Mouse (Mus musculus) adipocyte (in vitro differentiated cells): ENCODE measurements at regions not wholly inside any gene's neighbourhood (a gene's known extent, or its start where the extent isn't known, plus 50 kb on each side); places are given as distances from the start of the nearest gene placed in this dataset.
A peak's percentile ranks its signal among the peaks of the same experiment; 100 is the strongest.

Experiments used
- DNase-seq: peaks from one replicate; pipeline ENCODE4 v3.0.0-alpha.2; 2016; ENCODE audit warnings: low spot score

- DNase-seq: no peak
Observed at GRCm38 (mm10) chr5:50820674-50821073, 746.9 kb downstream of the Ppargc1a start.

- DNase-seq: no peak
Observed at GRCm38 (mm10) chr5:50819959-50820358, 747.6 kb downstream of the Ppargc1a start.

GRCm38 (mm10) chr5:50795310-50795709, 736.5 kb upstream of the Adgra3 start:
- no peak for DNase-seq

GRCm38 (mm10) chr5:50794453-50795169, 735.8 kb upstream of the Adgra3 start:
- no peak for DNase-seq

GRCm38 (mm10) chr5:50793558-50793957, 734.8 kb upstream of the Adgra3 start:
- no peak for DNase-seq

- no peak for DNase-seq
Observed at GRCm38 (mm10) chr5:50785273-50785672, 726.5 kb upstream of the Adgra3 start.

- no peak for DNase-seq
Observed at GRCm38 (mm10) chr5:50779138-50779537, 720.3 kb upstream of the Adgra3 start.

- no peak for DNase-seq
Observed at GRCm38 (mm10) chr5:50778221-50778620, 719.4 kb upstream of the Adgra3 start.

GRCm38 (mm10) chr5:50762261-50762660, 703.5 kb upstream of the Adgra3 start:
- DNase-seq: no peak

- DNase-seq: no peak
Observed at GRCm38 (mm10) chr5:50760386-50760785, 701.6 kb upstream of the Adgra3 start.

- DNase-seq: peak; percentile 55
Observed at GRCm38 (mm10) chr5:50752766-50753165, 694.0 kb upstream of the Adgra3 start.

- DNase-seq: no peak
Observed at GRCm38 (mm10) chr5:50751358-50751757, 692.6 kb upstream of the Adgra3 start.

GRCm38 (mm10) chr5:50743030-50743429, 684.2 kb upstream of the Adgra3 start:
- no peak for DNase-seq

GRCm38 (mm10) chr5:50733711-50734110, 674.9 kb upstream of the Adgra3 start:
- DNase-seq: no peak

GRCm38 (mm10) chr5:50728337-50729003, 669.7 kb upstream of the Adgra3 start:
- no peak for DNase-seq

GRCm38 (mm10) chr5:50706945-50707663, 648.3 kb upstream of the Adgra3 start:
- DNase-seq: no peak

- DNase-seq: peak; percentile 56
Observed at GRCm38 (mm10) chr5:50698084-50698483, 639.3 kb upstream of the Adgra3 start.

- DNase-seq: no peak
Observed at GRCm38 (mm10) chr5:50697588-50697987, 638.8 kb upstream of the Adgra3 start.

GRCm38 (mm10) chr5:50688362-50688761, 629.6 kb upstream of the Adgra3 start:
- no peak for DNase-seq

- DNase-seq: no peak
Observed at GRCm38 (mm10) chr5:50683966-50684365, 625.2 kb upstream of the Adgra3 start.

GRCm38 (mm10) chr5:50636539-50636938, 577.7 kb upstream of the Adgra3 start:
- no peak for DNase-seq

- no peak for DNase-seq
Observed at GRCm38 (mm10) chr5:50626648-50627047, 567.8 kb upstream of the Adgra3 start.

GRCm38 (mm10) chr5:50624206-50624605, 565.4 kb upstream of the Adgra3 start:
- no peak for DNase-seq
